Mouse (Mus musculus): ENCODE data around the gene Gabrg3.

DNA sequence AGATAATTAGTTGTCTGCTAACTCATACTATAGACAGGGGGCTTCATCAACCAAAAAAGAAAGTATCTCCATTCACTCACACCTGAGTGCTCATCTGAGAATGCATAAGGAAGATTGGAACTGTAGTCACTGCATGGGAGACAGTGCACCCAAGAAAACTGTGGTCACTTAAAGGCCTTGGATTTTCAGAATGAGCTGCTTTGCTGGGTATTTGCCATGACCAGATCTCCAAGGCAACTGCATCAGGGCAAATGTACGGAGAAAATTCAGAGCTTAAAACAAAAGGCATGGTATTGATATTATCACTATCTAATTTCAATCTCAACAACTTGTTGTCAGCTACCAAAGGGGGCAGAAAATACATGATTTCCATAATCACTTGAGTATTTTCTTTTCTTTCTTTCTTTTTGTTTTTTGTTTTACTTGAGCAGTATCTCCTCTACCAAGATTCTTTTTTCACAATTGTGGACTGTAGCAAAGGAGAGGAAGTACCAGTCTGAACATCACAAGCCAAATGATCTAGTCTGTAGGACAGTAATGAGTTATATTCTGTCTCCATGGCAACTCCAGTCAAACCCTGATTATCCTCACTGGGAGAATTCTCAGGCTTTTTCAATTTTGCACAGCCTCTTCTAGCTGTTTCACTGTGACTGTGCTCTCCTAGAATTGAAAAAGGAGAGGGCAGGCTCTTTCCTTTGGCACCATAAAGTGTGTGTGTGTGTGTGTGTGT, 335.9 kb downstream of the Gabrg3 start:
- TF ChIP-seq POLR2A (IDR thresholded peaks at IDR 0.05; ENCODE audit: insufficient read depth, low read depth, low read length) = no peak
- no peak for TF ChIP-seq EP300 (IDR thresholded peaks at IDR 0.05; ENCODE audit: insufficient read depth, low read depth, low read length)
